8 mouse cellular contexts compared by ENCODE assay signal in genomic region chr7:17003230-17003960, GRCm38 (mm10). TPM values are rescaled to one million over a fixed set of nuclear protein-coding genes. Genes with fewer than 3 reads are reported as not detected.
A peak's percentile ranks its signal among the peaks of the same experiment; 100 is the strongest.
DNase-seq lines count a peak whose midpoint lies in the region; ATAC-seq and TF ChIP-seq lines count a peak whose summit lies in the region.
"Had no signal": no experiment of that assay in that cellular context is flagged by ENCODE, and none has a peak within 500 bp of the region (broad histone marks: within the 10 kb centered on the region; RNA-seq: fewer than 3 reads in every experiment).

No protein-coding gene starts in this region.

- DNase-seq in liver, adult 2 months (ENCODE audit: extremely low read depth, low read depth, low spot score), result peak; percentile 94
- no peak for DNase-seq in liver
- DNase-seq in cerebellum, adult 2 months, result peak; percentile 83 to 92
- DNase-seq in left cerebral cortex, postnatal 4 days, result no peak
- DNase-seq in urinary bladder, postnatal 25 days (ENCODE audit: low spot score), result no peak

- WGBS in liver, adult 2 months, result 25% methylated on average over 7 of the region's 7 CpGs
- 7% methylated on average over 7 of the region's 7 CpGs for WGBS in cerebellum, adult 2 months
- 68% methylated on average over 7 of the region's 7 CpGs for WGBS in intestine, embryonic 15.5 days

- TF ChIP-seq CTCF in liver, adult 2 months (IDR thresholded peaks at IDR 0.05; ENCODE audit: low read depth, low read length), result no peak
- no peak for TF ChIP-seq CTCF in cerebellum, adult 2 months (IDR thresholded peaks at IDR 0.05; ENCODE audit: borderline replicate concordance, insufficient read depth, low read depth, low read length)

- H3K36me3 ChIP-seq in liver, adult 2 months (ENCODE audit: control insufficient read depth, insufficient read depth, low read length), result peaks cover 3% of the 10 kb centered on the region; the same call in 1 of the 2 replicates
- peaks cover 48% of the 10 kb centered on the region for H3K36me3 ChIP-seq in intestine, embryonic 15.5 days

- intact Hi-C loops in left cerebral cortex, postnatal 4 days (cut with DNase I), result loop anchor here (2.0 kb wide), 1 partner anchor 53 kb away; no protein-coding TSS in a partner anchor

- no peaks in the 10 kb centered on the region for H3K9me3 ChIP-seq in intestine, embryonic 15.5 days
- H3K9me3 ChIP-seq: neural tube, embryonic 13.5 days had no signal

- no peak overlapping the region for H3K4me2 ChIP-seq in intestine, embryonic 15.5 days (replicated peaks)
- H3K4me2 ChIP-seq: neural tube, embryonic 13.5 days had no signal

- H3K27me3 ChIP-seq in liver, adult 2 months (ENCODE audit: control insufficient read depth, insufficient read depth, low read length), result no peaks in the 10 kb centered on the region
- H3K27me3 ChIP-seq in cerebellum, adult 2 months (ENCODE audit: control insufficient read depth, insufficient read depth, low read length), result no peaks in the 10 kb centered on the region
- H3K27me3 ChIP-seq in intestine, embryonic 15.5 days (replicated peaks), result no peaks in the 10 kb centered on the region
- H3K27me3 ChIP-seq: neural tube, embryonic 13.5 days had no signal

- TF ChIP-seq POLR2A in liver, adult 2 months (IDR thresholded peaks at IDR 0.05; ENCODE audit: extremely low read depth, insufficient read depth, low read length), result no peak
- TF ChIP-seq POLR2A in cerebellum, adult 2 months (IDR thresholded peaks at IDR 0.05; ENCODE audit: borderline replicate concordance, insufficient read depth, low read length), result 0 out of 2 replicates have a peak, but pooled peaks have one; percentile 2

- H3K27ac ChIP-seq in liver, adult 2 months (replicated peaks; ENCODE audit: insufficient read depth, low read depth, low read length), result peak overlapping the region; percentile 70
- peak overlapping the region; percentile 93 for H3K27ac ChIP-seq in cerebellum, adult 2 months (ENCODE audit: insufficient read depth, low read length)
- H3K27ac ChIP-seq in intestine, embryonic 15.5 days, result peak overlapping the region; percentile 59
- H3K27ac ChIP-seq: neural tube, embryonic 13.5 days had no signal

- H3K79me2 ChIP-seq in liver, adult 2 months (ENCODE audit: control insufficient read depth, insufficient read depth, low read length), result no peaks in the 10 kb centered on the region

- peaks cover 28% of the 10 kb centered on the region for H3K4me1 ChIP-seq in liver, adult 2 months (ENCODE audit: control insufficient read depth, insufficient read depth, low read length)
- peaks cover 62% of the 10 kb centered on the region for H3K4me1 ChIP-seq in cerebellum, adult 2 months (ENCODE audit: control insufficient read depth, insufficient read depth, low read length)
- peaks cover 14% of the 10 kb centered on the region; the same call in 1 of the 2 replicates for H3K4me1 ChIP-seq in intestine, embryonic 15.5 days (replicated peaks)
- H3K4me1 ChIP-seq: neural tube, embryonic 13.5 days had no signal

- no peak overlapping the region for H3K4me3 ChIP-seq in liver, adult 2 months (ENCODE audit: insufficient read depth, low read depth, low read length)
- no peak overlapping the region for H3K4me3 ChIP-seq in cerebellum, adult 2 months (replicated peaks; ENCODE audit: insufficient read depth, low read depth, low read length)
- no peak overlapping the region for H3K4me3 ChIP-seq in intestine, embryonic 15.5 days (replicated peaks)
- H3K4me3 ChIP-seq: neural tube, embryonic 13.5 days had no signal

- H3K9ac ChIP-seq in liver, adult 2 months (ENCODE audit: low read depth, low read length), result peak overlapping the region; percentile 6; the same call in 1 of the 2 replicates
- H3K9ac ChIP-seq in intestine, embryonic 15.5 days, result no peak overlapping the region
- H3K9ac ChIP-seq: neural tube, embryonic 13.5 days had no signal

- ATAC-seq in intestine, embryonic 15.5 days, result peak; percentile 69
- ATAC-seq in megakaryocyte progenitor cell, adult 5-6 weeks (replicated peaks; ENCODE audit: poor library complexity), result peak; percentile 20; the same call in 1 of the 2 replicates

RNA-seq across cellular contexts. Expression of gene Ccdc8, which starts 10.9 kb away (rescaled TPM):
- 0.40 and 0.46 TPM in 2 replicates for total RNA-seq in liver, adult 2 months (2014; rRNA removed)
- polyA plus RNA-seq in liver, adult 2 months (2012; rRNA removed), result 0.21 and 0.35 TPM in 2 replicates
- 0.87 and 1.2 TPM in 2 replicates for polyA plus RNA-seq in cerebellum, adult 2 months (2012; rRNA removed)
- 28.1 and 29.0 TPM in 2 replicates for polyA plus RNA-seq in intestine, embryonic 15.5 days (2015; fragmentation: Nextera tagmentation; extraction: Ambion mirVana)
- total RNA-seq in megakaryocyte progenitor cell, adult 5-6 weeks (2015), result 1.1 and 1.3 TPM in 2 replicates
- 3.8 and 6.0 TPM in 2 replicates for total RNA-seq in megakaryocyte progenitor cell, adult 5-6 weeks (2017)
- 1 to 10 TPM; 3.3 to 4.3 TPM for total RNA-seq in left cerebral cortex, postnatal 4 days (2021)

RNA-seq across cellular contexts. Expression of gene Gm42372, which starts 20.5 kb away (rescaled TPM):
- 0.07 TPM in 1 of 2 replicates, not detected in the other for total RNA-seq in liver, adult 2 months (2014; rRNA removed)
- polyA plus RNA-seq in liver, adult 2 months (2012; rRNA removed), result not detected in 2 replicates
- polyA plus RNA-seq in cerebellum, adult 2 months (2012; rRNA removed), result 33.2 and 34.4 TPM in 2 replicates
- polyA plus RNA-seq in intestine, embryonic 15.5 days (2015; fragmentation: Nextera tagmentation; extraction: Ambion mirVana), result 0.28 and 0.44 TPM in 2 replicates
- total RNA-seq in megakaryocyte progenitor cell, adult 5-6 weeks (2015), result 0.67 TPM in 1 of 2 replicates, not detected in the other
- total RNA-seq in megakaryocyte progenitor cell, adult 5-6 weeks (2017), result 0.20 TPM in 1 of 2 replicates, not detected in the other
- total RNA-seq in left cerebral cortex, postnatal 4 days (2021), result 10 to 100 TPM; 38.0 to 41.8 TPM

RNA-seq across cellular contexts. Expression of gene Ppp5c, which starts 24.3 kb away (rescaled TPM):
- total RNA-seq in liver, adult 2 months (2014; rRNA removed), result 24.2 and 39.9 TPM in 2 replicates
- polyA plus RNA-seq in liver, adult 2 months (2012; rRNA removed), result 93.2 and 112 TPM in 2 replicates
- 306 and 336 TPM in 2 replicates for polyA plus RNA-seq in cerebellum, adult 2 months (2012; rRNA removed)
- 81.5 and 89.5 TPM in 2 replicates for polyA plus RNA-seq in intestine, embryonic 15.5 days (2015; fragmentation: Nextera tagmentation; extraction: Ambion mirVana)
- 74.8 and 80.5 TPM in 2 replicates for total RNA-seq in megakaryocyte progenitor cell, adult 5-6 weeks (2015)
- 68.3 and 78.9 TPM in 2 replicates for total RNA-seq in megakaryocyte progenitor cell, adult 5-6 weeks (2017)
- 100 to 1,000 TPM; 110 to 120 TPM for total RNA-seq in left cerebral cortex, postnatal 4 days (2021)

RNA-seq across cellular contexts. Expression of gene Pnmal1, which starts 43.9 kb away (rescaled TPM):
- total RNA-seq in liver, adult 2 months (2014; rRNA removed), result not detected in 2 replicates
- polyA plus RNA-seq in liver, adult 2 months (2012; rRNA removed), result not detected in 2 replicates
- polyA plus RNA-seq in cerebellum, adult 2 months (2012; rRNA removed), result 27.4 and 29.9 TPM in 2 replicates
- polyA plus RNA-seq in intestine, embryonic 15.5 days (2015; fragmentation: Nextera tagmentation; extraction: Ambion mirVana), result 3.0 and 3.1 TPM in 2 replicates
- not detected in 2 replicates for total RNA-seq in megakaryocyte progenitor cell, adult 5-6 weeks (2015)
- total RNA-seq in megakaryocyte progenitor cell, adult 5-6 weeks (2017), result not detected in 2 replicates
- 10 to 100 TPM; 56.0 to 57.6 TPM for total RNA-seq in left cerebral cortex, postnatal 4 days (2021)

RNA-seq across cellular contexts. Expression of gene Hif3a, which starts 58.8 kb away (rescaled TPM):
- total RNA-seq in liver, adult 2 months (2014; rRNA removed), result 0.07 and 0.09 TPM in 2 replicates
- 0.01 and 0.05 TPM in 2 replicates for polyA plus RNA-seq in liver, adult 2 months (2012; rRNA removed)
- 2.1 and 4.2 TPM in 2 replicates for polyA plus RNA-seq in cerebellum, adult 2 months (2012; rRNA removed)
- 66.7 and 71.4 TPM in 2 replicates for polyA plus RNA-seq in intestine, embryonic 15.5 days (2015; fragmentation: Nextera tagmentation; extraction: Ambion mirVana)
- 1.6 and 2.1 TPM in 2 replicates for total RNA-seq in megakaryocyte progenitor cell, adult 5-6 weeks (2015)
- 0.21 and 0.78 TPM in 2 replicates for total RNA-seq in megakaryocyte progenitor cell, adult 5-6 weeks (2017)
- 1 to 10 TPM; 6.7 to 7.9 TPM for total RNA-seq in left cerebral cortex, postnatal 4 days (2021)

Comparison
In these comparisons a context has a peak if more than half of its experiments do, and no peak if none do; other contexts are left out.
1. DNase-seq: peak in liver, adult 2 months (single experiment) and cerebellum, adult 2 months (2 of 2); none in liver (single experiment), left cerebral cortex, postnatal 4 days (single experiment) and urinary bladder, postnatal 25 days (single experiment).
2. RNA of gene Gm42372, which starts 20.5 kb away (total RNA-seq): 38.0 to 41.8 TPM in left cerebral cortex, postnatal 4 days; 0.20 to 0.67 TPM in megakaryocyte progenitor cell, adult 5-6 weeks and 0.07 TPM in liver, adult 2 months; every median in the first group is over 10 times any median in the second.
3. Peak in every context shown above with its lines, with median percentiles within 50 percentile points of each other: H3K27ac ChIP-seq.